Mouse (Mus musculus) cortical plate, adult 2 months (tissue): ENCODE data around the gene Card14. TPM values are rescaled to one million over a fixed set of nuclear protein-coding genes. Genes with fewer than 3 reads are reported as not detected.

Source experiments
- H3K27ac ChIP-seq: fragments of 200-500 bp; 2 replicates; pipeline ENCODE4 v1.5.1; 2012; ENCODE audit warnings: low read length, control low read depth, inconsistent platforms; ENCODE audit not compliant: insufficient read depth
- H3K4me1 ChIP-seq: fragments of 200-500 bp; 2 replicates; pipeline ENCODE4 v1.6.1; 2011; ENCODE audit warnings: low read length; ENCODE audit not compliant: control insufficient read depth, insufficient read depth
- H3K4me3 ChIP-seq: fragments of 200-500 bp; 2 replicates; pipeline ENCODE4 v1.5.1; 2011; ENCODE audit warnings: mild to moderate bottlenecking, low read length, control low read depth; ENCODE audit not compliant: insufficient read depth
- CTCF ChIP-seq: fragments of 200-500 bp; IDR thresholded peaks from 2 replicates; pipeline ENCODE4 v1.5.1; 2011; ENCODE audit warnings: mild to moderate bottlenecking, control low read depth, low read length; ENCODE audit not compliant: insufficient read depth; ENCODE audit errors: extremely low read depth
- POLR2A ChIP-seq: fragments of 200-500 bp; IDR thresholded peaks from 2 replicates; pipeline ENCODE4 v1.6.1; 2011; ENCODE audit warnings: mild to moderate bottlenecking, low read length, control low read depth; ENCODE audit not compliant: insufficient read depth; ENCODE audit errors: extremely low read depth
- polyA plus RNA-seq: library from polyadenylated mRNA; depleted of rRNA; stranded (reverse); fragments of >200 nt; gene quantifications from 2 replicates; pipeline ENCODE4 v1.2.3, GENCODE M21; 2012

Gene Card14
- polyA plus RNA-seq, 1 experiment = 0.33 TPM

GRCm38 (mm10) chr11:119300246-119300935, 7.2 kb upstream of the Card14 start:
- TF ChIP-seq CTCF (no peak), POLR2A (no peak)
- H3K4me3 ChIP-seq = peak overlapping the region; percentile 59
- peaks cover 3% of the 10 kb centered on the region; the same call in 1 of the 2 replicates for H3K4me1 ChIP-seq
- H3K27ac ChIP-seq = peak overlapping the region; percentile 90

DNA sequence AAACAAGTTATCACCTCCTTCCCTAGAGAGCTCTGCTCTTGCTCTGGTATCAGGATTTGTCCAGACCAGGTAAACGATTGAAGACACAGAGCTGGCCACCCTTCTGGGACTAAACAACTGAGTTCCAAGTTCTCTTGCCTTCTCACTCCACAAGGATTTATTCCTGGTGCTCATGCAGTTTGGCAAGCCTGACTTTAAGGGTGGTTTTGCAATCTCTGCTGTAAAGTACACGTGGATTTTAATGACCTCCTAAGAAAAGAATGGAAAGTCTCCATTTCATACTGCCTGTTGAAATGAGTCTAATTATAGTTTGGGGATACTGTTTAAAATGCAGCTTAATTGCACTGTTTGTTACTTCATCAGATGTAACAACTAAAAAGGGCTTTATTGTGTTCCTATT, 6.6 kb upstream of the Card14 start:
- peaks cover 3% of the 10 kb centered on the region; the same call in 1 of the 2 replicates for H3K4me1 ChIP-seq
- no peak overlapping the region; the same call in 1 of the 2 replicates for H3K4me3 ChIP-seq
- TF ChIP-seq CTCF = no peak
- TF ChIP-seq POLR2A = no peak
- no peak overlapping the region for H3K27ac ChIP-seq

DNA sequence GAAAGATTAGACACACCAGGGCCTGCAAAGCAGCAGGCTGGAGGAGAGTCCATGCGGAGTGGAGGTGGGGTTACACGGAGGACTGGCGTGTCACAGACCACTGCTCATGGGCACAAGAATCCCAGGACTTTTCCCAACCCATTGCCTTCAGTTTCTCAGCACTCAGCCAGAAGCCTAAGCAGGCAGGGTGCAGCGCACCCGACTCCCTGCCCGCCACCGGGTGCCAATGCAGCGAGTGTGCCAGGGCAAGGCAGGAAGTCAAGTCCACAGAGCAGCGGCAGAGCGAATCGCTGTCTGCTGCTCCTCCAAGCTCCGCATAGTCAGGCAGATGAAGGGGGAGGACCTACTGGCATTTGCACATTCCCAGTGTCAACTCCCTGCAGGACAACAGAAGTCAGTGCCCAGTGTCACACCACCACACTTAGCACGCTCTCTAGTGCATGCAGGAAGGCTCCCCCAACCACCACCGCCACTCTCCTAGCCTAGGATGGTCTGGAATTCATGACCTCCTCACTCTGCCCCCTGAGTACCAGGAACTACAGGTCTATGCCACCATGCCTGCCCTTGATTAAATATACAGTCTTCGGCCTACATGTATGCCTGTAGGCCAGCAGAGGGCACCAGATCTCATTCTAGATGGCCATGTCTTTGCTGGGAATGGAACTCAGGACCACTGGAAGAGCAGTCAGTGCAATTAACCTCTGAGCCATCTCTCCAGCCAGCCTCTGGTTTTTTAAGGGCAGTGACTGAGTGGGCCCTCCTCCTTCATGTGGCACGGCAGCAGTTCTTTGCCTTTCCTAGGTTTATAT, 2.5 kb upstream of the Card14 start:
- H3K27ac ChIP-seq = no peak overlapping the region
- TF ChIP-seq POLR2A = no peak
- peak; percentile 86 for TF ChIP-seq CTCF
- no peaks in the 10 kb centered on the region for H3K4me1 ChIP-seq
- H3K4me3 ChIP-seq = no peak overlapping the region

GRCm38 (mm10) chr11:119306762-119307657, 558 bp upstream of the Card14 start:
- no peak for TF ChIP-seq POLR2A
- no peak for TF ChIP-seq CTCF
- Histone ChIP-seq H3K27ac (no peak overlapping the region), H3K4me3 (no peak overlapping the region), H3K4me1 (no peaks in the 10 kb centered on the region)

- H3K4me3 ChIP-seq = no peak overlapping the region
- no peak overlapping the region for H3K27ac ChIP-seq
- TF ChIP-seq POLR2A (no peak), CTCF (no peak)
- H3K4me1 ChIP-seq = no peaks in the 10 kb centered on the region
These were observed 348 bp downstream of the Card14 start for GRCm38 (mm10) chr11:119307916-119308315.

DNA sequence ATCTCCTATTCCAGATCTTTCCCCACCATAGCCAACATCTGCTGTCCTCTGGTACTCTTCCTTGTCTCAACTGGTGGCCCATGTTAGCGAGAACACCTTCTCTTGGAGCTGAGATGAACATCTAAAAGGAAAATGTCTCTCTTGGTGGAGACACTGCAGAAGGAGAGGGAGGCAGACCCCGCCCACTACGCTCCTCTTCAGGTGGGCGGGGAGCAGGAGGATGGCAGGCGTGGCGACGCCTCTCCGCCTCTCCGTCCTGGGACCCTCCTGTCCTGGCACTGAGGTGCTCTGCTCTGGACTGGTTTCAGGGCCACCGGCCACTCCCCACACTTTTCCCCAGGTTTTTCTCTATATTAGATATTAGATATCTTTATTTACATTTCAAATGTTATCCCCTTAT, 3.1 kb downstream of the Card14 start:
- no peaks in the 10 kb centered on the region for H3K4me1 ChIP-seq
- H3K27ac ChIP-seq = no peak overlapping the region
- H3K4me3 ChIP-seq = no peak overlapping the region
- TF ChIP-seq CTCF (no peak), POLR2A (no peak)

- TF ChIP-seq POLR2A = no peak
- no peak for TF ChIP-seq CTCF
- Histone ChIP-seq H3K27ac (no peak overlapping the region), H3K4me3 (no peak overlapping the region), H3K4me1 (no peaks in the 10 kb centered on the region)
These were observed 6.8 kb downstream of the Card14 start for GRCm38 (mm10) chr11:119314252-119314936.

DNA sequence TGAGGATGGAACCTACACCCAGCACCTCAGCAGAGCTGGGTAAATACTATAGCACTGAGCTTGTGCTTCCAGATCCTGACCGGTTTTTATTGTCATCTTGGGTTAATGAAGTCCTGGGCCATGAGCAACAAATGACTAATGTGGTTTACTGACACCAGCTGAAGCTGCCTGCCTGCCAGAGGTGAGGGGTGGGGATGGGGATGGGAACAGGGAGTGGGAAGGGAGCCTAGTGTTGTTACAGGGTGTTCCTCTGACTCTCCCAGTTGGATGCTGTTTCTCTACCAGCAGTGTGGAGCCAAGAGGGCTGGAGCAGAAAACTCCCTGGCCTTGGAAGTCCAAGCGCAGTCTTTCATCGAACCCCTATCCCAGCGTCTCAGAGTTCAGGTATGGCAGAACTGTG, 9.2 kb downstream of the Card14 start:
- Histone ChIP-seq H3K4me3 (no peak overlapping the region), H3K27ac (no peak overlapping the region), H3K4me1 (no peaks in the 10 kb centered on the region)
- TF ChIP-seq CTCF (no peak), POLR2A (no peak)

GRCm38 (mm10) chr11:119322521-119322920, 15.0 kb downstream of the Card14 start:
- H3K27ac ChIP-seq = no peak overlapping the region
- H3K4me3 ChIP-seq = no peak overlapping the region
- H3K4me1 ChIP-seq = no peaks in the 10 kb centered on the region
- TF ChIP-seq CTCF (no peak), POLR2A (no peak)
